Mouse (Mus musculus) bone marrow, adult 2 months (tissue): ENCODE measurements around the gene Fam126a. TPM values are rescaled to one million over a fixed set of nuclear protein-coding genes. Genes with fewer than 3 reads are reported as not detected.
A peak's percentile ranks its signal among the peaks of the same experiment; 100 is the strongest.
"Not testable (repeated sequence)": the region's sequence is repeated elsewhere in the genome, so short reads cannot be mapped to it uniquely, and the experiment has no call there.

Source experiments
- H3K27ac ChIP-seq: fragments of 200-500 bp; 2 replicates; pipeline ENCODE4 v1.5.1; 2012; ENCODE audit warnings: low read depth, mild to moderate bottlenecking, control low read depth, inconsistent platforms, low read length; ENCODE audit not compliant: control insufficient read depth, poor library complexity, insufficient read depth
- H3K4me1 ChIP-seq: fragments of 200-500 bp; 2 replicates; pipeline ENCODE4 v1.6.1; 2011; ENCODE audit warnings: low read length; ENCODE audit not compliant: control insufficient read depth, insufficient read depth
- H3K4me3 ChIP-seq: fragments of 200-500 bp; replicated peaks from 2 replicates; pipeline ENCODE3; 2011; ENCODE audit warnings: mild to moderate bottlenecking, low read depth, low read length, control low read depth; ENCODE audit not compliant: control insufficient read depth
- CTCF ChIP-seq: fragments of 200-500 bp; IDR thresholded peaks from 2 replicates; pipeline ENCODE4 v1.5.1; 2011; ENCODE audit warnings: low read length, control low read depth; ENCODE audit not compliant: control insufficient read depth, insufficient read depth
- POLR2A ChIP-seq: fragments of 200-500 bp; IDR thresholded peaks from 2 replicates; pipeline ENCODE4 v1.6.1; 2011; ENCODE audit warnings: low read depth, mild to moderate bottlenecking, control low read depth, low read length, borderline replicate concordance; ENCODE audit not compliant: control insufficient read depth
- WGBS: fragments of 180-500 bp; shearing (Covaris S2); methylation state at CpG from one replicate; pipeline ENCODE4 v1.1.7; 2018; 5-methylcytosine and 5-hydroxymethylcytosine counted together
- polyA plus RNA-seq: library from polyadenylated mRNA; stranded (reverse); fragments of >200 nt; gene quantifications from 2 replicates; pipeline ENCODE4 v1.2.4, GENCODE M21; 2011; ENCODE audit warnings: low replicate concordance; ENCODE audit not compliant: missing spikeins, insufficient read depth, insufficient read length

The Fam126a gene
- polyA plus RNA-seq, 1 experiment = 66.5 TPM

DNA sequence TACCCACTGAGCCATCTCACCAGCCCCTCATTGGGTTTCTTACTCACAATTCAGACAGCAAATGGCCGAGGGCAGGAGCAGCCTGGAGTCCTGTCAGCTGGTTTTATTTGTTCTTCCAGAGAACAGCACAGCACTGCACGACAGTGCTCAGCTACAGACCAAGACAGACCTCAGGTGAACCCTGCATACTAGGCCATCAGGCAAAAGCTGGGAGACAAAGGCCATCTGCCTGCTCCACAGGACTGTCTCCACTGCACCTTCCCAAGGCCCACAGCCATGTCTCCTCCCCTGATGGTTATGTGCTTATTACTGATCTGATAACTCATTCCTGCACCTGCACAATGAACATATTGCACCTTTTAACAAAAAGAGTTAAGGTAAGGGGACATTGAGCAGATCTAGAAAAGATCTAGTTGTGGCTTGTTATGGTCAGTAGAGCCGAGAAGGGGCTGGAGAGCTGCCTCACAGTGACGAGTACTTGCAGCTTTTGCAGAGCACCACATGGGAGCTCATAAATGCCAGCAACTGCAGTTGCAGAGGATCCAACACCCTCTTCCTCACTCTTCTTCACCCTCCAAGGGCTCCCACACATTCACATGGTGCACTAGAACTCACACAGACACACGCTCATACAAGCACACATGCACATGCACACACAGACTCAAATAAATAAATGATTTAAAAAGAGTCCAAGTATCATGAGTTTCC is 137.2 kb downstream of the Fam126a start:
- 64% methylated on average over 5 of the region's 5 CpGs for WGBS
- Histone ChIP-seq H3K4me3 (no peak overlapping the region), H3K4me1 (peaks cover 4% of the 10 kb centered on the region), H3K27ac (no peak overlapping the region)
- TF ChIP-seq POLR2A = no peak
- TF ChIP-seq CTCF = no peak

DNA sequence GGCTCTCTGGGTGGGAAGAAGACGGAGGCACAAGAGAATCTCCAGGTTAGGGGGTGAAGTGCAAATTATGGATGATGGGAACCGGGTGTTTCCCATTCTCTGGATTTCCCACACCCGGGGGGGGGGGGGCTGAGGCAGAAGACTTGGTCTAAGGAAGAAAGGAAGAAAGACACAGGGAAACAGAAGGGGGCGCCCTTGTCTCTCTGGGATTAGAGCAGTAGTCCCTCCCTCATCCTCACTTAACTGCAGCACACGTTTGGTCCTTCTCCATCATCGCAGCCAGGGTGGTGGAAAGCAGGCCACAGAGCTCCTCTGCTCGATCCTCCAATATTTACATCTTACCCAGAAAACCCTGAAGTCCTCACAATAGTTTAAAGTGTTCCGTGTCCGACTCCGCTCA is 139.8 kb downstream of the Fam126a start:
- H3K4me1 ChIP-seq = peaks cover 4% of the 10 kb centered on the region
- WGBS = 44% methylated on average over 10 of the region's 10 CpGs
- TF ChIP-seq CTCF = peak; percentile 50; the same call in 1 of the 2 replicates
- no peak for TF ChIP-seq POLR2A
- no peak overlapping the region for H3K4me3 ChIP-seq
- H3K27ac ChIP-seq = no peak overlapping the region

DNA sequence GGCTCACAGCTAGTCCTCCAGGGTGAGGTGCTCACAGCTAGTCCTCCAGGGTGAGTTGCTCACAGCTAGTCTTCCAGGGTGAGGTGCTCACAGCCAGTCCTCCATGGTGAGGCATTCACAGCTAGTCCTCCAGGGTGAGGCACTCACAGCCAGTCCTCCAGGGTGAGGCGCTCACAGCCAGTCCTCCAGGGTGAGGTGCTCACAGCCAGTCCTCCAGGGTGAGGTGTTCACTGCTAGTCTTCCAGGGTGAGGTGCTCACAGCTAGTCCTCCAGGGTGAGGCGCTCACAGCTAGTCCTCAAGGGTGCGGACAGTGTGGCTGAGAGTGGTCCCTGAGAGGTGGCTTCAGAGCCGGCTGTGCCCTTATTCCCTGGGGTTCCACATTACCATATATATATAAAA is 141.0 kb downstream of the Fam126a start:
- Histone ChIP-seq H3K27ac (no peak overlapping the region), H3K4me1 (peaks cover 3% of the 10 kb centered on the region), H3K4me3 (no peak overlapping the region)
- WGBS = 81% methylated on average over 4 of the region's 4 CpGs
- TF ChIP-seq CTCF (no peak), POLR2A (no peak)

DNA sequence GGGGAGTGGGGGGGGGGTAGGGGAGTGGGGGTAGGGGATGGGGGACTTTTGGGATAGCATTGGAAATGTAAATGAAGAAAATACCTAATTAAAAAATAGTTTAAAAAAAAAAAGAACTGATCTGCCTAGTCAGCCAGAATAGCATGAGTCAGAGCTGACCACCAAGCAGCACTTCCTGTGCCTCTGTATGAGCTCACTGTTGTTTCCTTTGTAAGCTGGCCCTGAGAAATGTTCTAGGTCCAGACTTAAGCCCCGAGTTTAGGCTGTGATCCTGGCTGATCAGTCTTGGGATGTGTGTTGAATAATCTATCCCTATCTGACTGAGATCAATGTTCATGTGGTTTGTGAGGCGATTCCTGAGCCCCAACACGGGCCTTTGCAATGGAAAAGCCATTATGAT is 143.4 kb downstream of the Fam126a start:
- Histone ChIP-seq H3K27ac (no peak overlapping the region), H3K4me1 (no peaks in the 10 kb centered on the region; the same call in 1 of the 2 replicates), H3K4me3 (no peak overlapping the region)
- TF ChIP-seq CTCF (no peak), POLR2A (no peak)
- WGBS = 35% methylated on average over 3 of the region's 3 CpGs

DNA sequence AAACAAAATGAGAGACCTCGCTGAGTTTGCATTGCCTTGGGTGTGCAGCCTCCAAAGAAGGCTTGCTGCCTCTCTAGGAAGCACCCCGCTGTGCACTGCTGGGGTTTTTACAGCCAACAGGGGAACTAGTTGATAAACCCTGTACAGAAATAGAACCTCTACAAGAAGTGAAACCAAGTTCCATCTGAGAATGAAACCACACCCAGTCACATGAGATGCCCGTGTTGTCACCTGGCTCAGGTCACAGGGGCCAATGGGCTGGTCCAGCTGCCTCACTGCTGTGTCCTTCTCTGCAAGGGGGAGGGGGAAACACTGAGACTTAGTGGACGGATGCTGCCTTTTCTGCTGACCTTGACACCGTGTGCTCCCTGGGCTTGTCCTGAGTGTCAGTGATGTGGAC is 156.0 kb downstream of the Fam126a start:
- Histone ChIP-seq H3K4me1 (peaks cover 4% of the 10 kb centered on the region), H3K27ac (peak overlapping the region; percentile 72), H3K4me3 (peak overlapping the region; percentile 29)
- WGBS = 26% methylated on average over 5 of the region's 5 CpGs
- no peak for TF ChIP-seq POLR2A
- no peak for TF ChIP-seq CTCF

DNA sequence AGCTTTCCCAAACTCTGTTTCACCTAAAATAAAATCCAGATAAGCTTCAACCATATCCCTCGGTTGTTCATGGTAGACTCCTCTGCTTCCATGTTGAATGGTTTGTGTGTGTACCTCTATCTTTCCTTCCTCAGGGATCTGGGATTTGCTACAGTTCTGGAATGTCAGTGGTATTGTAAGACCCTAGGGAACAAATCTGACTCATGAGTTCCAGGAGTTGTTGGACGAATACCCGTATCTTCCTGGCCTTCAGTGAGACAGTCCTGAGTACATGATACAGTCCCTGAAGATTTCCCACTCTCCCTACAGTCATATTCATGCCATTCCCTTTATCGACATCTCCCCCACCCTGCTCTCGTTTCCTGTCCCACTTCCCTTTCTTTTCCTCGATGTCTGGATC is 157.9 kb downstream of the Fam126a start:
- no peak overlapping the region for H3K27ac ChIP-seq
- peaks cover 4% of the 10 kb centered on the region for H3K4me1 ChIP-seq
- H3K4me3 ChIP-seq = no peak overlapping the region
- WGBS = 67% methylated on average over 6 of the region's 6 CpGs
- TF ChIP-seq CTCF (no peak), POLR2A (no peak)

DNA sequence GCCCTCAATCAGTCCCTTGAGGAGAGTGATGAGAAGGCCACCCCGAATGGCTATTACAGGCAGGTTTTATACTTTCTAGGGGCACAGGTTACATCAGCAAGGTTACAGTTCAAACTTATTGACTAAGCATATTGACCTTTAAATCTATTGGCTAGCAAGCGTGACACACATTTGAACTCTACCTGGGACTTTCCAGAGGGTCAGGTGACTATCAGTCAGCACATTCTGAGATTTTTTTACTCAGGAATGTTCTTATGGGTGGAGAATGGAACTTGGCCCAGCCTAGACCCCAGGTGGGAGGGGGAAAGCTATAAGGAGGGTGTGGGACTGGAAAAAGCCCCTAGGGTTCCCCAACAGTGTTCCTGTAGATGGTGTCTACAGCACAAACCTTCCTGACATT is 159.2 kb downstream of the Fam126a start:
- not testable (repeated sequence) for H3K4me1 ChIP-seq
- 77% methylated on average over 2 of the region's 2 CpGs for WGBS

DNA sequence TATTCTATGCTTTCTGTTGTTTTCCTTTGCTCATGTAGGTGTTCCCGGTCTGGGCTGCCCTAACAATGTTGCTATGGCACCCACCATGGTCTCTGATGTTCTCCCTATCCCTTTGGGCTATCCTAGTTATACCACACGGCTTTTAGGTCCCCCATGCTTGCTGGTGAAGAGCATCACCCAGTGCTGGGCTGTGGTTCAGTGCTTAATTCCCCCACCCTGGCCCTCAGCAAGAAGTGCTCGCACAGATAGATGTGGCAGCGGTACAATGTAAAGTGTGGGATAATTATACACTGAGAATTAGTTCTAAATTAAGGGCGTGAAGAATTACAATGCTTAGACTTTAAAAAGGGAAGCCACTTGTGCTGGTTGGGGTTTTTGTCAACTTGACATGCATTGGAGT is 164.5 kb downstream of the Fam126a start:
- WGBS = 78% methylated on average over 5 of the region's 5 CpGs
- Histone ChIP-seq H3K4me3 (no peak overlapping the region), H3K27ac (no peak overlapping the region), H3K4me1 (no peaks in the 10 kb centered on the region)
- TF ChIP-seq POLR2A (no peak), CTCF (no peak)

More for the DNA sequence above, 159.2 kb downstream of the Fam126a start:
- H3K4me3 ChIP-seq, H3K27ac ChIP-seq: not testable (repeated sequence)

Other genes starting within 250 kb of the Fam126a start
- 15.4 and 16.4 TPM in 2 replicates for gene Pus7, start 247.0 kb downstream of the Fam126a start, polyA plus RNA-seq
- 11.3 and 11.7 TPM in 2 replicates for gene Rint1, start 243.0 kb downstream of the Fam126a start, polyA plus RNA-seq
- gene Tomm7, start 186.5 kb downstream of the Fam126a start, polyA plus RNA-seq = 42.3 and 61.4 TPM in 2 replicates
- gene Klhl7, start 69.9 kb upstream of the Fam126a start, polyA plus RNA-seq = 6.7 and 10.6 TPM in 2 replicates
- gene Nupl2, start 134.3 kb upstream of the Fam126a start, polyA plus RNA-seq = 3.3 and 6.3 TPM in 2 replicates